In genomic region chr1:130854819-130855218, GRCm38 (mm10) we compare ENCODE assay signal across 29 mouse cellular contexts. TPM values are rescaled to one million over a fixed set of nuclear protein-coding genes. Genes with fewer than 3 reads are reported as not detected.
DNase-seq lines count a peak whose midpoint lies in the region; ATAC-seq lines count a peak whose summit lies in the region.
"Had no signal": no experiment of that assay in that cellular context is flagged by ENCODE, and none has a peak within 500 bp of the region (broad histone marks: within the 10 kb centered on the region; RNA-seq: fewer than 3 reads in every experiment).

No protein-coding gene starts in this region.

- no peaks in the 10 kb centered on the region for H3K27me3 ChIP-seq in forebrain, embryonic 10.5 days (ENCODE audit: poor library complexity, severe bottlenecking)
- H3K27me3 ChIP-seq in forebrain, embryonic 14.5 days (replicated peaks; ENCODE audit: control insufficient read depth, insufficient read depth, low read length) = no peaks in the 10 kb centered on the region
- H3K27me3 ChIP-seq in hindbrain, embryonic 10.5 days (ENCODE audit: insufficient read depth, poor library complexity, severe bottlenecking) = no peaks in the 10 kb centered on the region
- H3K27me3 ChIP-seq in hindbrain, embryonic 12.5 days = no peaks in the 10 kb centered on the region
- no peaks in the 10 kb centered on the region for H3K27me3 ChIP-seq in kidney, embryonic 16.5 days (ENCODE audit: insufficient read depth, low read length)
- no peaks in the 10 kb centered on the region for H3K27me3 ChIP-seq in intestine, embryonic 16.5 days (replicated peaks; ENCODE audit: control insufficient read depth, insufficient read depth, low read length)
- H3K27me3 ChIP-seq: embryonic facial prominence, embryonic 13.5 days; forebrain, embryonic 13.5 days; hindbrain, embryonic 13.5 days had no signal

- no peak overlapping the region for H3K9ac ChIP-seq in forebrain, embryonic 14.5 days (ENCODE audit: low read length)
- no peak overlapping the region for H3K9ac ChIP-seq in hindbrain, embryonic 12.5 days
- H3K9ac ChIP-seq in kidney, embryonic 16.5 days (replicated peaks; ENCODE audit: low read length) = no peak overlapping the region
- H3K9ac ChIP-seq in intestine, embryonic 16.5 days (ENCODE audit: low read depth, low read length) = no peak overlapping the region
- H3K9ac ChIP-seq: embryonic facial prominence, embryonic 13.5 days; forebrain, embryonic 13.5 days; hindbrain, embryonic 13.5 days had no signal

- H3K4me3 ChIP-seq in forebrain, embryonic 10.5 days = no peak overlapping the region
- no peak overlapping the region for H3K4me3 ChIP-seq in forebrain, embryonic 14.5 days (ENCODE audit: low read depth, low read length)
- no peak overlapping the region for H3K4me3 ChIP-seq in hindbrain, embryonic 10.5 days
- no peak overlapping the region for H3K4me3 ChIP-seq in hindbrain, embryonic 12.5 days
- H3K4me3 ChIP-seq in kidney, embryonic 16.5 days (ENCODE audit: low read length) = no peak overlapping the region
- no peak overlapping the region for H3K4me3 ChIP-seq in intestine, embryonic 16.5 days (ENCODE audit: low read length)
- H3K4me3 ChIP-seq: embryonic facial prominence, embryonic 10.5 days; embryonic facial prominence, embryonic 13.5 days; erythroblast, embryonic 14.5 days; forebrain, embryonic 13.5 days; hindbrain, embryonic 13.5 days had no signal

- no peak for ATAC-seq in forebrain, embryonic 14.5 days
- ATAC-seq in hindbrain, embryonic 12.5 days (ENCODE audit: low FRiP score) = no peak
- peak; percentile 57; the same call in 1 of the 2 replicates for ATAC-seq in kidney, embryonic 16.5 days (ENCODE audit: low FRiP score, low TSS enrichment)
- ATAC-seq in intestine, embryonic 16.5 days = peak; percentile 56; the same call in 1 of the 2 replicates
- ATAC-seq: activated CD4-positive, CD25-positive, alpha-beta regulatory T cell, adult 4 months; forebrain, embryonic 13.5 days; hindbrain, embryonic 16.5 days had no signal

- H3K36me3 ChIP-seq in forebrain, embryonic 10.5 days (replicated peaks) = no peaks in the 10 kb centered on the region
- no peaks in the 10 kb centered on the region for H3K36me3 ChIP-seq in forebrain, embryonic 14.5 days (ENCODE audit: control insufficient read depth, insufficient read depth, low read length)
- no peaks in the 10 kb centered on the region for H3K36me3 ChIP-seq in hindbrain, embryonic 10.5 days
- no peaks in the 10 kb centered on the region for H3K36me3 ChIP-seq in hindbrain, embryonic 12.5 days
- H3K36me3 ChIP-seq in kidney, embryonic 16.5 days (ENCODE audit: insufficient read depth, low read length) = no peaks in the 10 kb centered on the region
- no peaks in the 10 kb centered on the region for H3K36me3 ChIP-seq in intestine, embryonic 16.5 days (ENCODE audit: control insufficient read depth, insufficient read depth, low read length)
- H3K36me3 ChIP-seq: embryonic facial prominence, embryonic 10.5 days; embryonic facial prominence, embryonic 13.5 days; hindbrain, embryonic 13.5 days had no signal

- peaks cover 7% of the 10 kb centered on the region; the same call in 1 of the 2 replicates for H3K4me1 ChIP-seq in forebrain, embryonic 10.5 days
- no peaks in the 10 kb centered on the region for H3K4me1 ChIP-seq in forebrain, embryonic 14.5 days (ENCODE audit: control insufficient read depth, insufficient read depth, low read length)
- H3K4me1 ChIP-seq in hindbrain, embryonic 10.5 days (replicated peaks) = peaks cover 8% of the 10 kb centered on the region; the same call in 1 of the 2 replicates
- H3K4me1 ChIP-seq in hindbrain, embryonic 12.5 days = no peaks in the 10 kb centered on the region
- 0 out of 2 replicates have a peak, but pooled peaks cover 6% of the 10 kb centered on the region for H3K4me1 ChIP-seq in kidney, embryonic 16.5 days (ENCODE audit: insufficient read depth, low read length)
- H3K4me1 ChIP-seq in intestine, embryonic 16.5 days (ENCODE audit: control insufficient read depth, insufficient read depth, low read length) = peaks cover 8% of the 10 kb centered on the region; the same call in 1 of the 2 replicates
- H3K4me1 ChIP-seq: embryonic facial prominence, embryonic 10.5 days; embryonic facial prominence, embryonic 13.5 days; hindbrain, embryonic 13.5 days had no signal

- peak overlapping the region; percentile 48; the same call in 1 of the 2 replicates for H3K27ac ChIP-seq in forebrain, embryonic 10.5 days
- H3K27ac ChIP-seq in forebrain, embryonic 14.5 days (ENCODE audit: low read depth, low read length) = no peak overlapping the region
- H3K27ac ChIP-seq in hindbrain, embryonic 10.5 days = peak overlapping the region; percentile 23; the same call in 1 of the 2 replicates
- no peak overlapping the region for H3K27ac ChIP-seq in hindbrain, embryonic 12.5 days
- no peak overlapping the region for H3K27ac ChIP-seq in kidney, embryonic 16.5 days (ENCODE audit: low read length)
- no peak overlapping the region for H3K27ac ChIP-seq in intestine, embryonic 16.5 days (ENCODE audit: low read length)
- H3K27ac ChIP-seq: embryonic facial prominence, embryonic 10.5 days; embryonic facial prominence, embryonic 13.5 days; forebrain, embryonic 13.5 days; hindbrain, embryonic 13.5 days had no signal

- no peak overlapping the region for H3K4me2 ChIP-seq in forebrain, embryonic 14.5 days (ENCODE audit: low read length)
- no peak overlapping the region for H3K4me2 ChIP-seq in hindbrain, embryonic 12.5 days (replicated peaks)
- H3K4me2 ChIP-seq in kidney, embryonic 16.5 days (replicated peaks; ENCODE audit: low read depth, low read length) = no peak overlapping the region
- H3K4me2 ChIP-seq in intestine, embryonic 16.5 days (ENCODE audit: low read depth, low read length) = no peak overlapping the region
- H3K4me2 ChIP-seq: embryonic facial prominence, embryonic 13.5 days; forebrain, embryonic 13.5 days; hindbrain, embryonic 13.5 days had no signal

- 86% methylated on average over 9 of the region's 9 CpGs for WGBS in forebrain, embryonic 10.5 days
- WGBS in forebrain, embryonic 14.5 days = 86% methylated on average over 9 of the region's 9 CpGs
- 87% methylated on average over 9 of the region's 9 CpGs for WGBS in hindbrain, embryonic 10.5 days
- WGBS in hindbrain, embryonic 12.5 days = 84% methylated on average over 9 of the region's 9 CpGs
- 84% methylated on average over 9 of the region's 9 CpGs for WGBS in kidney, embryonic 16.5 days
- WGBS in intestine, embryonic 16.5 days = 76% methylated on average over 9 of the region's 9 CpGs

- no peaks in the 10 kb centered on the region for H3K9me3 ChIP-seq in forebrain, embryonic 10.5 days
- H3K9me3 ChIP-seq in forebrain, embryonic 14.5 days (replicated peaks; ENCODE audit: control insufficient read depth, low read length) = no peaks in the 10 kb centered on the region
- no peaks in the 10 kb centered on the region for H3K9me3 ChIP-seq in hindbrain, embryonic 10.5 days
- H3K9me3 ChIP-seq in hindbrain, embryonic 12.5 days (replicated peaks) = no peaks in the 10 kb centered on the region
- H3K9me3 ChIP-seq in kidney, embryonic 16.5 days (ENCODE audit: low read length) = no peaks in the 10 kb centered on the region
- no peaks in the 10 kb centered on the region for H3K9me3 ChIP-seq in intestine, embryonic 16.5 days (ENCODE audit: control insufficient read depth, low read length)
- H3K9me3 ChIP-seq: embryonic facial prominence, embryonic 10.5 days; embryonic facial prominence, embryonic 13.5 days; forebrain, embryonic 13.5 days; hindbrain, embryonic 13.5 days had no signal

- no peak for DNase-seq in forebrain, embryonic 10.5 days (ENCODE audit: extremely low spot score, low spot score)
- no peak for DNase-seq in forebrain, embryonic 14.5 days (ENCODE audit: low spot score)
- no peak for DNase-seq in hindbrain, embryonic 10.5 days (ENCODE audit: low spot score)
- no peak for DNase-seq in kidney, postnatal 36 days
- DNase-seq: adrenal gland, adult 8-10 months; adrenal gland, postnatal 25 days; cerebellum, adult 11-12 months; cerebellum, adult 8-10 months; cerebellum, postnatal 10 days; cerebellum, postnatal 36 days; embryo, embryonic 11 days; gastrocnemius, postnatal 25 days; heart, adult 18-20 months; heart, postnatal 4 days had no signal

RNA-seq across cellular contexts. Expression of gene Fcmr, which starts 10.7 kb away (rescaled TPM):
- not detected in 2 replicates for polyA plus RNA-seq in forebrain, embryonic 10.5 days (2016; fragmentation: Nextera tagmentation; extraction: Ambion mirVana)
- not detected in 2 replicates for polyA plus RNA-seq in forebrain, embryonic 14.5 days (2014; fragmentation: Nextera tagmentation; extraction: Ambion mirVana)
- not detected in 2 replicates for polyA plus RNA-seq in hindbrain, embryonic 10.5 days (2016; fragmentation: Nextera tagmentation; extraction: Ambion mirVana)
- polyA plus RNA-seq in hindbrain, embryonic 12.5 days (2016; fragmentation: Nextera tagmentation; extraction: Ambion mirVana) = not detected in 2 replicates
- 0.36 TPM in 1 of 2 replicates, not detected in the other for polyA plus RNA-seq in kidney, embryonic 16.5 days (2015; fragmentation: Nextera tagmentation; extraction: Ambion mirVana)
- polyA plus RNA-seq in intestine, embryonic 16.5 days (2015; fragmentation: Nextera tagmentation; extraction: Ambion mirVana) = 3.1 and 4.3 TPM in 2 replicates
- polyA plus RNA-seq: embryonic facial prominence, embryonic 10.5 days; embryonic facial prominence, embryonic 13.5 days; erythroblast, embryonic 14.5 days; forebrain, embryonic 13.5 days had no signal

RNA-seq across cellular contexts. Expression of gene Pigr, which starts 28.3 kb away (rescaled TPM):
- polyA plus RNA-seq in forebrain, embryonic 10.5 days (2016; fragmentation: Nextera tagmentation; extraction: Ambion mirVana) = not detected in 2 replicates
- not detected in 2 replicates for polyA plus RNA-seq in forebrain, embryonic 14.5 days (2014; fragmentation: Nextera tagmentation; extraction: Ambion mirVana)
- not detected in 2 replicates for polyA plus RNA-seq in hindbrain, embryonic 10.5 days (2016; fragmentation: Nextera tagmentation; extraction: Ambion mirVana)
- not detected in 2 replicates for polyA plus RNA-seq in hindbrain, embryonic 12.5 days (2016; fragmentation: Nextera tagmentation; extraction: Ambion mirVana)
- not detected in 2 replicates for polyA plus RNA-seq in kidney, embryonic 16.5 days (2015; fragmentation: Nextera tagmentation; extraction: Ambion mirVana)
- polyA plus RNA-seq in intestine, embryonic 16.5 days (2015; fragmentation: Nextera tagmentation; extraction: Ambion mirVana) = 3.9 and 4.9 TPM in 2 replicates
- polyA plus RNA-seq: cortical plate, adult 2 months; embryonic facial prominence, embryonic 10.5 days; embryonic facial prominence, embryonic 13.5 days; forebrain, embryonic 13.5 days; hindbrain, embryonic 13.5 days; hindbrain, embryonic 16.5 days had no signal

RNA-seq across cellular contexts. Expression of gene Il24, which starts 32.4 kb away (rescaled TPM):
- polyA plus RNA-seq in forebrain, embryonic 10.5 days (2016; fragmentation: Nextera tagmentation; extraction: Ambion mirVana) = not detected in 2 replicates
- not detected in 2 replicates for polyA plus RNA-seq in forebrain, embryonic 14.5 days (2014; fragmentation: Nextera tagmentation; extraction: Ambion mirVana)
- polyA plus RNA-seq in hindbrain, embryonic 10.5 days (2016; fragmentation: Nextera tagmentation; extraction: Ambion mirVana) = not detected in 2 replicates
- not detected in 2 replicates for polyA plus RNA-seq in hindbrain, embryonic 12.5 days (2016; fragmentation: Nextera tagmentation; extraction: Ambion mirVana)
- polyA plus RNA-seq in kidney, embryonic 16.5 days (2015; fragmentation: Nextera tagmentation; extraction: Ambion mirVana) = not detected in 2 replicates
- polyA plus RNA-seq in intestine, embryonic 16.5 days (2015; fragmentation: Nextera tagmentation; extraction: Ambion mirVana) = not detected in 2 replicates
- polyA plus RNA-seq: activated CD4-positive, CD25-positive, alpha-beta regulatory T cell, adult 4 months; brain, embryonic 14.5 days; cortical plate, adult 2 months; embryonic facial prominence, embryonic 10.5 days; erythroblast, embryonic 14.5 days; forebrain, embryonic 13.5 days; heart, embryonic 14.5 days; heart, postnatal 0 days; hindbrain, embryonic 13.5 days; hindbrain, embryonic 16.5 days had no signal

RNA-seq across cellular contexts. Expression of gene Fcamr, which starts 54.1 kb away (rescaled TPM):
- not detected in 2 replicates for polyA plus RNA-seq in forebrain, embryonic 10.5 days (2016; fragmentation: Nextera tagmentation; extraction: Ambion mirVana)
- not detected in 2 replicates for polyA plus RNA-seq in forebrain, embryonic 14.5 days (2014; fragmentation: Nextera tagmentation; extraction: Ambion mirVana)
- not detected in 2 replicates for polyA plus RNA-seq in hindbrain, embryonic 10.5 days (2016; fragmentation: Nextera tagmentation; extraction: Ambion mirVana)
- polyA plus RNA-seq in hindbrain, embryonic 12.5 days (2016; fragmentation: Nextera tagmentation; extraction: Ambion mirVana) = not detected in 2 replicates
- not detected in 2 replicates for polyA plus RNA-seq in kidney, embryonic 16.5 days (2015; fragmentation: Nextera tagmentation; extraction: Ambion mirVana)
- polyA plus RNA-seq in intestine, embryonic 16.5 days (2015; fragmentation: Nextera tagmentation; extraction: Ambion mirVana) = 0.10 and 0.20 TPM in 2 replicates
- polyA plus RNA-seq: activated CD4-positive, CD25-positive, alpha-beta regulatory T cell, adult 4 months; cortical plate, adult 2 months; embryonic facial prominence, embryonic 10.5 days; embryonic facial prominence, embryonic 13.5 days; erythroblast, embryonic 14.5 days; forebrain, embryonic 13.5 days; hindbrain, embryonic 13.5 days; hindbrain, embryonic 16.5 days had no signal

RNA-seq across cellular contexts. Expression of gene Il20, which starts 56.4 kb away (rescaled TPM):
- not detected in 2 replicates for polyA plus RNA-seq in forebrain, embryonic 10.5 days (2016; fragmentation: Nextera tagmentation; extraction: Ambion mirVana)
- polyA plus RNA-seq in forebrain, embryonic 14.5 days (2014; fragmentation: Nextera tagmentation; extraction: Ambion mirVana) = not detected in 2 replicates
- not detected in 2 replicates for polyA plus RNA-seq in hindbrain, embryonic 10.5 days (2016; fragmentation: Nextera tagmentation; extraction: Ambion mirVana)
- not detected in 2 replicates for polyA plus RNA-seq in hindbrain, embryonic 12.5 days (2016; fragmentation: Nextera tagmentation; extraction: Ambion mirVana)
- not detected in 2 replicates for polyA plus RNA-seq in kidney, embryonic 16.5 days (2015; fragmentation: Nextera tagmentation; extraction: Ambion mirVana)
- not detected in 2 replicates for polyA plus RNA-seq in intestine, embryonic 16.5 days (2015; fragmentation: Nextera tagmentation; extraction: Ambion mirVana)
- polyA plus RNA-seq: activated CD4-positive, CD25-positive, alpha-beta regulatory T cell, adult 4 months; brain, embryonic 14.5 days; cortical plate, adult 2 months; embryonic facial prominence, embryonic 10.5 days; embryonic facial prominence, embryonic 13.5 days; erythroblast, embryonic 14.5 days; forebrain, embryonic 13.5 days; gonadal fat pad, adult 2 months; heart, embryonic 14.5 days; heart, postnatal 0 days; hindbrain, embryonic 13.5 days; hindbrain, embryonic 16.5 days had no signal

Comparison
In these comparisons a context has a peak if more than half of its experiments do, and no peak if none do; other contexts are left out.
1. H3K27ac ChIP-seq: peak in forebrain, embryonic 10.5 days (single experiment) and hindbrain, embryonic 10.5 days (single experiment); none in forebrain, embryonic 14.5 days (single experiment), hindbrain, embryonic 12.5 days (single experiment), kidney, embryonic 16.5 days (single experiment) and intestine, embryonic 16.5 days (single experiment).
2. ATAC-seq: peak in kidney, embryonic 16.5 days (single experiment) and intestine, embryonic 16.5 days (single experiment); none in forebrain, embryonic 14.5 days (single experiment) and hindbrain, embryonic 12.5 days (single experiment).